Mouse (Mus musculus) adrenal gland (tissue): ENCODE data around the gene Olfr1361.

ENCODE experiments used
- intact Hi-C: fragments of 180-260 bp; cut with DNase I; formaldehyde crosslinking; loops from one replicate; pipeline ENCODE4 v1.15.1; 2025
- long read RNA-seq, 2 experiments: library from polyadenylated mRNA; unstranded; transcript quantifications; one replicate each; pipeline ENCODE4 v2.0.0; 2020; ENCODE audit warnings: borderline replicate concordance in 1 of 2; ENCODE audit not compliant: insufficient replicate concordance in 1 of 2

Olfr1361 gene
- long read RNA-seq, experiment 1: 0 reads
- long read RNA-seq, experiment 2: 0 reads

DNA sequence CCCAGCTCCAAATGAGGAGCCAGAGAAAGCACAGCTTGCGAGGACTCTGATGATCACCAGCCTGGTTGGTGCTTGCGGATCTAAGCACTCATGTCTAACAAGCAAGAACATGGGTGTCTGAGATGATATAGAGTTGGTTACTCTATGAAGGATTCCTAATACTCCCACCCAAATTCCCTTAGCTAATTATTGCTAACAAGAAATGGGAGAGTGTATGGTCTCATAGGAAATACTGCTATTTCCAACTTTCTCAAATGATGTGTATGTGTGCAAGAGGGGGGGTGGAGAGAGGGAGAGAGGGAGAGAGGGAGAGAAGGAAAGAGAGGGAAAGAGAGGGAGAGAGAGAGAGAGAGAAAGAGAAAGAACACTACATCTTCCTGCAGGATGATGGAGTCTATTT is at the start of gene Olfr1361:
Gene Olfr1361, minus strand, starts transcription at position 101 of the 400 bp plus-strand sequence.
- intact Hi-C loops: no loop called here

DNA sequence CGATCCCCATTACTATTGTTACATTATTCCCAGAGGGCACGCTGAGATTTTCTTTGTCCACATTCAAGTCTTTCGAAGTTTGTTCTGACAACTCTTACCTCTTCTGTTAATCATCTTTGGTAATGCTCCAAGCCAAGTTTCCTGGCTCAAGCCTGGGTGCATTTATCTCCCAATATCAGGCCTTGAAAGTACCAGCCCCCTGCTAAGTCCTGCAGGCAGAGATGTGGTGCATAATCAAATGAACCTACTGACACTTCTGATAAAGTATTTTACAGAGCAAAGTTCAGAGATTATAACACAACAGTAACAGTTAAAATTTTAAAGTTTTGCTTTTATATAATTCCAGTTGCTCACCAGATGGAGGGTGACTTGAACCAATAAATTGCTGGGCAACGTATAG is 48.5 kb upstream of the Olfr1361 start:
- intact Hi-C loops: loop anchor here (2.0 to 10.0 kb wide), 5 partner anchors 19 to 1723 kb away; no protein-coding TSS in a partner anchor

DNA sequence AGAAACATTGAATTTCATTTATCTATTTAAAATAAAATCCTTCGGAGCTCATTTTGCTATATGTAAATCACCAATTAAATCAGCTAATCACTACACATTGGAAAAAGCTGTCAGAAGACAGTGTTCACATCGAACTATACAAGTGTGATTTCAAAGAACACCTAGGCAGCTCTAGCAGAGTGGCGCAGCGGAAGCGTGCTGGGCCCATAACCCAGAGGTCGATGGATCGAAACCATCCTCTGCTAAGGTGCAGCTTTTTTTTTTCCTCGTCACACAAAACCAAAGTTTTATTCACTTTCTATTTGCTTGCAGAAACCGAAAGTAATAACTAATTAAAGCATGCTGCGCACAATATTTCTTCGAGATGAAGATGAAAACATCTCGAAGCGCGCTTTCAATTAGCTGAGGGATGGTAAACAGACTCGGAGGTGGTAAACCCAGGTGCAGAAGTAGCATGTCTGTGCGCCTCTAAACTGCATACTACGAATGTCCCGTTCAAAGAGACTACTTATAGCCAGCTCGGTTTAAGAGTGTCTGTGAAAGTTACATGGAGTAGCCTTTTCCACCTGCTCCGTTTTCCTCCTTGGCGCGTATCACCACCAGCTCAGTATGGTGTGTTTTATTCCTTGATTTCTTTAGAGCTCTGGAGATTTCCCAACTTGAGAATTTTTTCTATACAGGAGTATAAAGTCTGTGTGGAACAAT is 47.8 kb upstream of the Olfr1361 start:
- intact Hi-C loops: loop anchor here (5.0 to 10.0 kb wide), 4 partner anchors 316 to 1724 kb away; no protein-coding TSS in a partner anchor

DNA sequence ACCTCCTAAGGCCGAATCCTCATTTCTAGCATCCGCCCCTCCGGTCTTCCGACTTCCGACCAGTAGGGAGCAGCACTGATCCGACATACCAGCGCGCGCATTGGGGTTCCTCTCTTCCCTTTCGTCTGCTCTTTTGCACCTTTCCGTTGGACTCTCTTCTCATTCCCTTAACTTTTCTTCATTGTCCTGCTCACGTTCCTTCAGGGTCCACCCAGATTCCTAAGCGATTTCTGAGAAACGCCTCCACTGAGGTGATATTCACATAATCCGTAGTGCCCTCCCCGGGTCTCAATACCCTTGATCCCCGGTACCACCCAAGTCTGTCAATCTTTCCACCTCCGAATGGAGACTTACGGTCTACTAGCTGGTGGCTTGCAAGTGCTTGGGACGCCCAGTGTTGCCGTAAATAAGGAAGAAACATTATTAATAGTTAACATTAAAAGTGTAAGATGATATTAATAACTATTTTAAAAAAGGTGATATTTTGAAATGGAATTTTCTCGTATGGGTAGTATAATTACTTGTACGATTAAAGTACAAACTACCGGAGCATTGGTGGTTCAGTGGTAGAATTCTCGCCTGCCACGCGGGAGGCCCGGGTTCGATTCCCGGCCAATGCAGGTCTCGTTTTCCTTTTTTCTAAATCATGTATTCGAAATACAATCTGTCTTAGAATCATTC is 47.0 kb upstream of the Olfr1361 start:
- intact Hi-C loops: loop anchor here (5.0 to 10.0 kb wide), 4 partner anchors 317 to 1725 kb away; no protein-coding TSS in a partner anchor

DNA sequence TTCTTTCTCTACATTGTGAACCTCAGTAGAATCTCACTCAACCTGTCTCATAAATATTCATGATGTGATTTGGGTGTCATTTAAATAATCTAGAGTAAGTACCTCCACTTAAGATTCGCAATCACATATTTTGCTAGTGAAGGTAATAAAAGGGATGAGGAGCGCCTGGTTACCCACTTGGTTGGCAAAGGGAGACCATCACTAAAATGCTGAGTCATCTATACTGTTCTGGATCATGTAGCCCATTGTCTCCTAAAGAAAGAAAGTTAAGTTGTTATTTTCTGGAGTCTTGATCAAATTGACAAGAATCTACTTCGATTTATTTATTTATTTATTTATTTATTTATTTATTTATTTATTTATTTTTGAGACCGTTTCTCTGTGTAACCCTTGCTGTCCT is 43.5 kb upstream of the Olfr1361 start:
- intact Hi-C loops: no loop called here

DNA sequence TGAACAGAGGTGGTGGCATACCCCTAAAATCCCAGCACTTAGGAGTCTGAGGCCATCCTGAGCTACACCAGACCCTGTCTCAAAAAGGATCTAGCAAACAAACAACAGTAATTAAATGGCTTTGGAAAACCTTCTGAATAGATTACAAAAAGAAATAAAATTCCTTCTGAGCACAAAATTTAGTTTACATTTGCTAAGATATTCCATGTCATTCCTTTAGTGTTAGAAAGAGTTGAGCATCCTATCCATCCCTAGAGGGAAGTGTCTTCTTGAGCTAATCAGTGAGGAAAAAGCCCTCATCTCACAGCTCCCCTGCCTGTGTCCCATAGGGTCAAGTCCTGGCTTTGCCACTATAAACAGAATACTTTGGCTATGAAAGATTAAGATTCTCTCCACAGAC is 34.6 kb upstream of the Olfr1361 start, which contains the start of gene Olfr1359:
Gene Olfr1359, plus strand, starts transcription at position 301 of the 400 bp plus-strand sequence.
- intact Hi-C loops: no loop called here

DNA sequence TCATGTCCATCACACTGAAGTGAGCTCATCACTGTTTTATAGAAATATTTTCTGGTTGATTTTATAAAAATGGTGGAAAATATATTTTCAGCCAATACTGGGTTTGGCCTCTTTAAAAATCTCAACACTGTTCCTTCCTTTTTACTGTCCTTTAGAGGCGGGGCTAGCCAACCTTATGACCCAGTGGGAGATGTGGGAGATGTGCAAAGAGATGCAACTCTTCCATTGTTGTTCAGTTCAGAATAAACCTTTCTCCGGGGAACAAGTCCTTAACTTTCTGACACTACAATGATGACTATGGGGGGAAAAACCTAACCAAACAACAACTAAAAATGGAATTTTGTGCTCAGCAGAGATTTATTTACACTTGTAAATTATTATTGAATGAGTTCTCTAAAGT is 14.1 kb upstream of the Olfr1361 start, which contains the start of gene Olfr1360:
Gene Olfr1360, minus strand, starts transcription at position 101 of the 400 bp plus-strand sequence.
- intact Hi-C loops: no loop called here

DNA sequence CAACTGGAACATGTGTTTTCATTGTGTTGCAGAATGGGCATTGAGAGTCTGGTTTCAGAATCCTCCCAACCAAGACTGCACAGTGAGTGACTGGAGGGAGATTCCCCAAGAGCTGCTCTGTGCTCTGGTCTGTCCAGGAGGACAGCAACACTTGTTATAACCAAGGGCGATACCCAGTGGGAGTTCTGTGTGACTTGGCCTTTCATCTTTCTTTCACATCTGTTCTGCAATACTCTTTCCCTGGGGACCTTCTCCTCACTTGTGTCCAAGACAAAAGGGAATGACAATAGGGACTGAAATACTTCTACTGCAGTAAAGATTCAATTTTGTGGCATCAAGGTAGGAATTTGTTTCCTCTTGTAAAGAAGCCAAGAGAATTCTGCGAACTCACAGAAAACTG is 20.8 kb downstream of the Olfr1361 start, which contains the start of gene Olfr11:
Gene Olfr11, minus strand, starts transcription at position 101 of the 400 bp plus-strand sequence.
- intact Hi-C loops: no loop called here

DNA sequence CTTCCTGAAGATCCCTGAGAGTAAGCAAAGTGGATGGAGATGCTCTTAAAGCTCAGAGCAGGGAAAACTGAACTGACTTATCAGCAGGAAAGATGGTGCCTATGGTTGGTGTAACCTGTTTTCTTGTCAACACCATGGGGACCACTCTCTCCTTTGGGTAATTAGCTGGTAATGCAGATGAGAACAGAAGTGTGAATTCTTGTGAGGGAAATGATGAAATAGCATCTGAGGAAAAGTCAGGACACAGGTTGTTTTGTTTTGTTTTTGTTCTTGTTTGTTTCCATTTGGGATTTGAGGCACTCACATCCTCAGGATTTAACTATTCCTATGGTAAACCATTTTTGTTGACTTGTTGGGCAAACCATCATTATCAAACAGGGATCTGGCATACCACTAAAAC is 49.3 kb downstream of the Olfr1361 start, which contains the start of gene Olfr1362:
Gene Olfr1362, minus strand, starts transcription at position 101 of the 400 bp plus-strand sequence.
- intact Hi-C loops: no loop called here
